1 mouse cellular context compared by ENCODE assay signal in genomic region chr3:89887582-89888230, GRCm38 (mm10).
TF ChIP-seq lines count a peak whose summit lies in the region.

No protein-coding gene starts in this region.

TF ChIP-seq in CH12.LX, 34 proteins besides CTCF, POLR2A, EP300 and RAD21 (continued from another document):
- peak; percentile 70 for TF ChIP-seq IRF4 (IDR thresholded peaks at IDR 0.05; ENCODE audit: low read depth, low read length)
- TF ChIP-seq NELFE (IDR thresholded peaks at IDR 0.05; ENCODE audit: low read depth, low read length): no peak; the same call in 1 of the 2 replicates
- TF ChIP-seq MAZ (IDR thresholded peaks at IDR 0.05; ENCODE audit: low read depth, low read length): 0 out of 2 replicates have a peak, but pooled peaks have one; percentile 35
- peak; percentile 57; the same call in 1 of the 2 replicates for TF ChIP-seq BHLHE40 (IDR thresholded peaks at IDR 0.05; ENCODE audit: low read depth, low read length)
- TF ChIP-seq KAT2A (IDR thresholded peaks at IDR 0.05; ENCODE audit: insufficient replicate concordance, low read length): no peak
- TF ChIP-seq ZNF384 (IDR thresholded peaks at IDR 0.05; ENCODE audit: low read depth, low read length): no peak
- 0 out of 2 replicates have a peak, but pooled peaks have one; percentile 28 for TF ChIP-seq MAX (IDR thresholded peaks at IDR 0.05; ENCODE audit: low read length)
- no peak for TF ChIP-seq UBTF (IDR thresholded peaks at IDR 0.05; ENCODE audit: low read depth, low read length)
- TF ChIP-seq ZMIZ1 (IDR thresholded peaks at IDR 0.05; ENCODE audit: low read depth, low read length): peak; percentile 32; the same call in 1 of the 2 replicates
- no peak; the same call in 1 of the 2 replicates for TF ChIP-seq TCF12 (IDR thresholded peaks at IDR 0.05; ENCODE audit: low read depth, low read length)
- TF ChIP-seq MEF2A (IDR thresholded peaks at IDR 0.05; ENCODE audit: borderline replicate concordance, low read depth, low read length): no peak
- no peak for TF ChIP-seq JUN (IDR thresholded peaks at IDR 0.05; ENCODE audit: insufficient read depth, low read depth, low read length)
- no peak for TF ChIP-seq NRF1 (IDR thresholded peaks at IDR 0.05; ENCODE audit: low read depth, low read length)
- no peak for TF ChIP-seq POLR2AphosphoS2 (IDR thresholded peaks at IDR 0.05; ENCODE audit: low read depth, low read length)
